Mouse (Mus musculus) CH12.LX (cell line): ENCODE measurements at regions not wholly inside any gene's neighbourhood (a gene's known extent, or its start where the extent isn't known, plus 50 kb on each side); places are given as distances from the start of the nearest gene placed in this dataset.

Experiments used
- DNase-seq: peaks from one replicate; pipeline ENCODE4 v3.0.0-alpha.2; 2013; ENCODE audit errors: extremely low read depth
- H3K27ac ChIP-seq: 2 replicates; pipeline ENCODE4 v1.5.1; 2012; ENCODE audit warnings: low read depth, mild to moderate bottlenecking, control low read depth, moderate library complexity; ENCODE audit not compliant: insufficient read depth
- H3K27me3 ChIP-seq: replicated peaks from 2 replicates; pipeline ENCODE3; 2012; ENCODE audit warnings: inconsistent platforms
- H3K36me3 ChIP-seq, 2 experiments: replicated peaks in 1 of 2; 2 replicates each; pipeline versions ENCODE3 to v1.6.1; 2012; ENCODE audit warnings: inconsistent platforms in 1 of 2, low read length in 1 of 2, mild to moderate bottlenecking in 1 of 2, mixed read lengths in 1 of 2, moderate library complexity in 1 of 2; ENCODE audit not compliant: control insufficient read depth in 1 of 2, insufficient read depth in 1 of 2
- H3K4me1 ChIP-seq, 2 experiments: 2 replicates each; pipeline ENCODE4 v1.6.1; 2012; ENCODE audit warnings: inconsistent platforms in 1 of 2, moderate library complexity in 1 of 2; ENCODE audit not compliant: insufficient read depth in 2 of 2, control insufficient read depth in 1 of 2
- H3K4me2 ChIP-seq: 2 replicates; pipeline ENCODE4 v1.6.1; 2012; ENCODE audit warnings: low read depth, mild to moderate bottlenecking, control low read depth; ENCODE audit not compliant: poor library complexity, insufficient read depth, severe bottlenecking
- H3K4me3 ChIP-seq, 3 experiments: fragments of 150-350 bp in 1 of 3; sonication (generic) in 1 of 3; replicated peaks in 1 of 3; 2 replicates each; pipeline versions ENCODE3 to v1.5.1; 2011 to 2012; ENCODE audit warnings: low read depth in 2 of 3, low read length in 2 of 3, mild to moderate bottlenecking in 2 of 3, moderate library complexity in 2 of 3, control low read depth in 1 of 3, improper control_type of control experiment in 1 of 3, inconsistent platforms in 1 of 3, mixed read lengths in 1 of 3; ENCODE audit not compliant: poor library complexity in 1 of 3
- H3K79me2 ChIP-seq: replicated peaks from 2 replicates; pipeline ENCODE4 v1.6.1; 2012; ENCODE audit warnings: mild to moderate bottlenecking, moderate library complexity; ENCODE audit not compliant: control insufficient read depth, poor library complexity, insufficient read depth, severe bottlenecking; ENCODE audit errors: extremely low read depth
- H3K9ac ChIP-seq: 2 replicates; pipeline ENCODE4 v1.6.1; 2012; ENCODE audit warnings: low read depth, mild to moderate bottlenecking, control low read depth, moderate library complexity; ENCODE audit not compliant: insufficient read depth
- H3K9me3 ChIP-seq: replicated peaks from 2 replicates; pipeline ENCODE3; 2012; ENCODE audit warnings: low read length, inconsistent platforms, mixed read lengths
- CTCF ChIP-seq, 2 experiments: IDR thresholded peaks in 1 of 2; conservative IDR thresholded peaks in 1 of 2; 2 replicates each; pipeline ENCODE4 v1.5.1; 2011 to 2012; ENCODE audit warnings: low read depth in 2 of 2, low read length in 2 of 2, improper control_type of control experiment in 1 of 2, inconsistent platforms in 1 of 2, mild to moderate bottlenecking in 1 of 2, moderate library complexity in 1 of 2
- E2F4 ChIP-seq: IDR thresholded peaks from 2 replicates; pipeline ENCODE4 v1.6.1; 2011; ENCODE audit warnings: low read depth, low read length, improper control_type of control experiment; ENCODE audit not compliant: insufficient replicate concordance
- ELF1 ChIP-seq: IDR thresholded peaks from 2 replicates; pipeline ENCODE4 v1.6.1; 2014; ENCODE audit warnings: low read depth, mild to moderate bottlenecking, inconsistent platforms, low read length, improper control_type of control experiment
- EP300 ChIP-seq: IDR thresholded peaks from 2 replicates; pipeline ENCODE4 v1.6.1; 2011; ENCODE audit warnings: low read length, improper control_type of control experiment
- ETS1 ChIP-seq: conservative IDR thresholded peaks from 2 replicates; pipeline ENCODE4 v1.6.1; 2012; ENCODE audit warnings: low read depth, mild to moderate bottlenecking, inconsistent platforms, low read length, improper control_type of control experiment, moderate library complexity
- GABPA ChIP-seq: IDR thresholded peaks from 2 replicates; pipeline ENCODE4 v1.6.1; 2012; ENCODE audit warnings: low read depth, low read length, improper control_type of control experiment, inconsistent platforms; ENCODE audit not compliant: insufficient replicate concordance
- HCFC1 ChIP-seq: IDR thresholded peaks from 2 replicates; pipeline ENCODE4 v1.6.1; 2012; ENCODE audit warnings: low read depth, mild to moderate bottlenecking, inconsistent platforms, low read length, improper control_type of control experiment
- IRF4 ChIP-seq: IDR thresholded peaks from 2 replicates; pipeline ENCODE4 v1.6.1; 2014; ENCODE audit warnings: low read depth, mild to moderate bottlenecking, inconsistent platforms, low read length, improper control_type of control experiment
- JUN ChIP-seq: IDR thresholded peaks from 2 replicates; pipeline ENCODE4 v1.6.1; 2011; ENCODE audit warnings: low read depth, mild to moderate bottlenecking, low read length, improper control_type of control experiment, moderate library complexity; ENCODE audit not compliant: insufficient read depth
- JUND ChIP-seq: conservative IDR thresholded peaks from 2 replicates; pipeline ENCODE4 v1.6.1; 2011; ENCODE audit warnings: low read depth, low read length, improper control_type of control experiment
- KAT2A ChIP-seq: IDR thresholded peaks from 2 replicates; pipeline ENCODE4 v1.6.1; 2012; ENCODE audit warnings: low read length, improper control_type of control experiment, inconsistent platforms; ENCODE audit not compliant: insufficient replicate concordance
- MAFK ChIP-seq: IDR thresholded peaks from 2 replicates; pipeline ENCODE4 v1.6.1; 2011; ENCODE audit warnings: low read length, improper control_type of control experiment; ENCODE audit not compliant: insufficient replicate concordance
- MEF2A ChIP-seq: IDR thresholded peaks from 2 replicates; pipeline ENCODE4 v1.6.1; 2014; ENCODE audit warnings: low read depth, mild to moderate bottlenecking, inconsistent platforms, low read length, improper control_type of control experiment, borderline replicate concordance
- MYC ChIP-seq: IDR thresholded peaks from 2 replicates; pipeline ENCODE4 v1.6.1; 2011; ENCODE audit warnings: low read depth, mild to moderate bottlenecking, improper control_type of control experiment, low read length
- POLR2AphosphoS2 ChIP-seq: IDR thresholded peaks from 2 replicates; pipeline ENCODE4 v1.6.1; 2011; ENCODE audit warnings: low read depth, low read length, improper control_type of control experiment
- RAD21 ChIP-seq: IDR thresholded peaks from 2 replicates; pipeline ENCODE4 v1.6.1; 2011; ENCODE audit warnings: low read depth, mild to moderate bottlenecking, low read length, improper control_type of control experiment, moderate library complexity
- RCOR1 ChIP-seq: conservative IDR thresholded peaks from 2 replicates; pipeline ENCODE4 v1.6.1; 2012; ENCODE audit warnings: low read depth, mild to moderate bottlenecking, inconsistent platforms, low read length, improper control_type of control experiment
- SMC3 ChIP-seq: IDR thresholded peaks from 2 replicates; pipeline ENCODE4 v1.6.1; 2011; ENCODE audit warnings: low read depth, low read length, improper control_type of control experiment
- TBP ChIP-seq: conservative IDR thresholded peaks from 2 replicates; pipeline ENCODE4 v1.6.1; 2011; ENCODE audit warnings: low read depth, low read length, improper control_type of control experiment
- TCF12 ChIP-seq: IDR thresholded peaks from 2 replicates; pipeline ENCODE4 v1.6.1; 2014; ENCODE audit warnings: low read depth, mild to moderate bottlenecking, inconsistent platforms, low read length, improper control_type of control experiment
- UBTF ChIP-seq: IDR thresholded peaks from 2 replicates; pipeline ENCODE4 v1.6.1; 2012; ENCODE audit warnings: low read depth, mild to moderate bottlenecking, inconsistent platforms, low read length, improper control_type of control experiment, moderate library complexity
- USF2 ChIP-seq: conservative IDR thresholded peaks from 2 replicates; pipeline ENCODE4 v1.6.1; 2011; ENCODE audit warnings: low read depth, low read length, improper control_type of control experiment
- ZKSCAN1 ChIP-seq: IDR thresholded peaks from 2 replicates; pipeline ENCODE4 v1.6.1; 2012; ENCODE audit warnings: low read depth, inconsistent platforms, low read length, improper control_type of control experiment, borderline replicate concordance
- ZNF384 ChIP-seq: IDR thresholded peaks from 2 replicates; pipeline ENCODE4 v1.6.1; 2012; ENCODE audit warnings: low read depth, low read length, improper control_type of control experiment, inconsistent platforms
- dilution Hi-C: fragments of 300-500 bp; cut with MboI; formaldehyde crosslinking; loops from 2 replicates; pipeline ENCODE4 v1.14.3; 2020; ENCODE audit warnings: low sequenced_read_pairs; ENCODE audit not compliant: extremely low pct_unique_long_range_greater_than_20kb, extremely low pct_ligation_motif_present
- in situ Hi-C: fragments of 300-500 bp; cut with MboI; formaldehyde crosslinking; loops from 3 replicates; pipeline ENCODE4 v1.14.3; 2019; ENCODE audit warnings: low sequenced_read_pairs, low pct_ligation_motif_present, low pct_unique_long_range_greater_than_20kb, mixed read lengths

GRCm38 (mm10) chr7:70433358-70433757, 66.8 kb upstream of the Nr2f2 start:
- TF ChIP-seq TCF12 = no peak
- TF ChIP-seq E2F4 = no peak
- no peak for TF ChIP-seq GABPA
- TF ChIP-seq IRF4 = no peak
- TF ChIP-seq JUND = no peak
- no peak for TF ChIP-seq UBTF
- TF ChIP-seq MEF2A = no peak
- no peak for TF ChIP-seq JUN
- no peak for TF ChIP-seq ELF1
- TF ChIP-seq KAT2A = no peak
- TF ChIP-seq ZKSCAN1 = no peak
- no peak for TF ChIP-seq RCOR1
- no peak for TF ChIP-seq USF2
- TF ChIP-seq, all 38 proteins: peak for 0
- H3K36me3 ChIP-seq = no peaks in the 10 kb centered on the region
- dilution Hi-C loops (no loop called here), in situ Hi-C loops (no loop called here)
- no peaks in the 10 kb centered on the region for H3K27me3 ChIP-seq
- H3K79me2 ChIP-seq = no peaks in the 10 kb centered on the region
- H3K9me3 ChIP-seq = peaks cover 63% of the 10 kb centered on the region
- H3K4me3 ChIP-seq = no peak overlapping the region
- no peak overlapping the region for H3K4me2 ChIP-seq
- no peak overlapping the region for H3K27ac ChIP-seq
- no peak overlapping the region for H3K9ac ChIP-seq
- no peaks in the 10 kb centered on the region for H3K4me1 ChIP-seq
- no peak for DNase-seq

- Histone ChIP-seq H3K4me1 (no peaks in the 10 kb centered on the region), H3K4me3 (no peak overlapping the region), H3K9me3 (peaks cover 63% of the 10 kb centered on the region), H3K79me2 (no peaks in the 10 kb centered on the region), H3K27me3 (no peaks in the 10 kb centered on the region), H3K27ac (no peak overlapping the region), H3K4me2 (no peak overlapping the region), H3K9ac (no peak overlapping the region), H3K36me3 (no peaks in the 10 kb centered on the region)
- dilution Hi-C loops (no loop called here), in situ Hi-C loops (no loop called here)
- no peak for TF ChIP-seq EP300
- TF ChIP-seq MEF2A = no peak
- no peak for TF ChIP-seq TBP
- no peak for TF ChIP-seq MAFK
- TF ChIP-seq RAD21 = no peak
- TF ChIP-seq ETS1 = no peak
- TF ChIP-seq JUN = no peak
- no peak for TF ChIP-seq KAT2A
- TF ChIP-seq SMC3 = no peak
- no peak for TF ChIP-seq TCF12
- TF ChIP-seq CTCF (conservative IDR thresholded peaks at IDR 0.05 in 1 of 2, IDR thresholded peaks at IDR 0.05 in 1 of 2; ENCODE audit: low read depth in 2 of 2, low read length in 2 of 2) = no peak
- no peak for TF ChIP-seq HCFC1
- TF ChIP-seq ZNF384 = no peak
- TF ChIP-seq RCOR1 = no peak
- no peak for TF ChIP-seq E2F4
- no peak for TF ChIP-seq GABPA
- no peak for TF ChIP-seq USF2
- TF ChIP-seq MYC = no peak
- TF ChIP-seq IRF4 = no peak
- no peak for TF ChIP-seq POLR2AphosphoS2
- DNase-seq = no peak
These were observed 65.2 kb upstream of the Nr2f2 start for GRCm38 (mm10) chr7:70431712-70432111.
